Mouse (Mus musculus) CH12.LX (cell line): ENCODE results near the gene Hoxc4.

Experiments
- CHD2 ChIP-seq: IDR thresholded peaks from 2 replicates; pipeline ENCODE4 v1.6.1; 2011; ENCODE audit warnings: low read length, improper control_type of control experiment
- CTCF ChIP-seq, 2 experiments: IDR thresholded peaks in 1 of 2; conservative IDR thresholded peaks in 1 of 2; 2 replicates each; pipeline ENCODE4 v1.5.1; 2011 to 2012; ENCODE audit warnings: low read depth in 2 of 2, low read length in 2 of 2, improper control_type of control experiment in 1 of 2, inconsistent platforms in 1 of 2, mild to moderate bottlenecking in 1 of 2, moderate library complexity in 1 of 2
- GABPA ChIP-seq: IDR thresholded peaks from 2 replicates; pipeline ENCODE4 v1.6.1; 2012; ENCODE audit warnings: low read depth, low read length, improper control_type of control experiment, inconsistent platforms; ENCODE audit not compliant: insufficient replicate concordance
- MAX ChIP-seq: IDR thresholded peaks from 2 replicates; pipeline ENCODE4 v1.6.1; 2011; ENCODE audit warnings: low read length, improper control_type of control experiment
- MAZ ChIP-seq: IDR thresholded peaks from 2 replicates; pipeline ENCODE4 v1.6.1; 2012; ENCODE audit warnings: low read depth, mild to moderate bottlenecking, inconsistent platforms, low read length, improper control_type of control experiment, moderate library complexity
- POLR2A ChIP-seq: IDR thresholded peaks from 2 replicates; pipeline ENCODE4 v1.6.1; 2011; ENCODE audit warnings: low read depth, mild to moderate bottlenecking, improper control_type of control experiment, low read length
- POLR2AphosphoS2 ChIP-seq: IDR thresholded peaks from 2 replicates; pipeline ENCODE4 v1.6.1; 2011; ENCODE audit warnings: low read depth, low read length, improper control_type of control experiment

DNA sequence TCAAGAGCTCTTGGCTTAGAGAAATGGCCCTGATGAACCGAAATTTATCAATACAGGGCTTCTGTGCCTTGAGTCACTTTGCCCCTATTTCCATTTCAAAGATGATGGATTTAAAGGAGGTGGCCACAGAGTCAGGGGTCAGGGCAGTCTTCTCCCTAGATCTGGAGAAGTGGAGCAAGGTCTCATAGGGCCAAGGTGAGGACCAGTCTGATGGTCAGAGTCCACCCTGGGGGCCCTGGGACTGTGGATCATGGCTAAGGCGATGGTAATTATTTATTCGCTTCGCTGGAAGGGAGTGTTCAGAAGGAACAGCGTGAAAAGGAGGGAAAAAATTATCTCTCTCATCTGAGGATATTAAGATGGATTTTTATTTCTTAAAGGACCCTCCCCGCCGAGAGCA, 43.7 kb upstream of the Hoxc4 start:
- no peak for TF ChIP-seq GABPA
- TF ChIP-seq POLR2AphosphoS2: no peak
- TF ChIP-seq CHD2: no peak
- TF ChIP-seq MAZ: no peak
- no peak for TF ChIP-seq POLR2A
- no peak for TF ChIP-seq CTCF (conservative IDR thresholded peaks at IDR 0.05 in 1 of 2, IDR thresholded peaks at IDR 0.05 in 1 of 2; ENCODE audit: low read depth in 2 of 2, low read length in 2 of 2)
- TF ChIP-seq MAX: no peak
